Comparison of ENCODE assay signal across 19 mouse cellular contexts in the genomic region with DNA sequence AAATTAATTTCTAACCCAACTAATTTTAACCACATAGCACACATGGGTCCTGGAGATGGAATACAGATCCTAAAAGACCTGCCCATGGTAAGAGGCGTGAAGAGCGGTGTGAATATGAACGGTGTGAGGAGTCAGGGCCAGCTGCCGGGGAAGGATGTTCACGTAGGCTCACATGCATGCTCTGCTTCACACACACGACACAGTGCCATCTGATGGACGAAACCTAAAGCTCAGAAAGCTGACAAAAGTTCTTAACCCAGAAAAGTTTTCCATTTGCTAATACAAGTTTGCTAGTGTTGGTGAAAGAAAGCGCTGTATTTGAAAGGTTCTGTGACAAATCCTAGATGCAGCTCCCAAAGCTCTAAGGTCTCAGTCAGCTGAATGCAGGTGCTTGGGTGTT. TPM values are rescaled to one million over a fixed set of nuclear protein-coding genes. Genes with fewer than 3 reads are reported as not detected.
DNase-seq lines count a peak whose midpoint lies in the region; ATAC-seq and TF ChIP-seq lines count a peak whose summit lies in the region.
"Had no signal": no experiment of that assay in that cellular context is flagged by ENCODE, and none has a peak within 500 bp of the region (broad histone marks: within the 10 kb centered on the region; RNA-seq: fewer than 3 reads in every experiment).

No protein-coding gene starts in this region.

- no peak overlapping the region for H3K27ac ChIP-seq in embryonic facial prominence, embryonic 14.5 days (replicated peaks; ENCODE audit: low read depth, low read length)
- no peak overlapping the region for H3K27ac ChIP-seq in embryonic facial prominence, embryonic 10.5 days (replicated peaks)
- no peak overlapping the region for H3K27ac ChIP-seq in intestine, postnatal 0 days (ENCODE audit: low read depth, low read length)
- H3K27ac ChIP-seq in intestine, embryonic 16.5 days (ENCODE audit: low read length) = no peak overlapping the region
- H3K27ac ChIP-seq in midbrain, postnatal 0 days (ENCODE audit: low read depth, low read length) = no peak overlapping the region
- no peak overlapping the region for H3K27ac ChIP-seq in midbrain, embryonic 11.5 days (ENCODE audit: low read depth, low read length)
- H3K27ac ChIP-seq: limb, embryonic 12.5 days; neural tube, embryonic 13.5 days had no signal

- H3K4me1 ChIP-seq in embryonic facial prominence, embryonic 14.5 days (ENCODE audit: control insufficient read depth, insufficient read depth, low read length) = no peaks in the 10 kb centered on the region
- peaks cover 12% of the 10 kb centered on the region; the same call in 1 of the 2 replicates for H3K4me1 ChIP-seq in embryonic facial prominence, embryonic 10.5 days
- H3K4me1 ChIP-seq in intestine, postnatal 0 days (replicated peaks; ENCODE audit: control insufficient read depth, insufficient read depth, low read length) = no peaks in the 10 kb centered on the region
- no peaks in the 10 kb centered on the region for H3K4me1 ChIP-seq in intestine, embryonic 16.5 days (ENCODE audit: control insufficient read depth, insufficient read depth, low read length)
- H3K4me1 ChIP-seq in midbrain, postnatal 0 days (ENCODE audit: insufficient read depth, low read length) = no peaks in the 10 kb centered on the region
- no peaks in the 10 kb centered on the region for H3K4me1 ChIP-seq in midbrain, embryonic 11.5 days (ENCODE audit: control insufficient read depth, insufficient read depth, low read length)
- H3K4me1 ChIP-seq: neural tube, embryonic 13.5 days had no signal

- no peaks in the 10 kb centered on the region for H3K9me3 ChIP-seq in embryonic facial prominence, embryonic 14.5 days (ENCODE audit: control insufficient read depth, low read length)
- no peaks in the 10 kb centered on the region for H3K9me3 ChIP-seq in embryonic facial prominence, embryonic 10.5 days
- H3K9me3 ChIP-seq in intestine, postnatal 0 days (ENCODE audit: control insufficient read depth) = no peaks in the 10 kb centered on the region
- H3K9me3 ChIP-seq in intestine, embryonic 16.5 days (ENCODE audit: control insufficient read depth, low read length) = no peaks in the 10 kb centered on the region
- H3K9me3 ChIP-seq in midbrain, postnatal 0 days (ENCODE audit: low read length) = no peaks in the 10 kb centered on the region
- H3K9me3 ChIP-seq in midbrain, embryonic 11.5 days (ENCODE audit: control insufficient read depth, low read length) = no peaks in the 10 kb centered on the region
- H3K9me3 ChIP-seq: heart, embryonic 12.5 days; limb, embryonic 12.5 days; neural tube, embryonic 13.5 days had no signal

- no peak for ATAC-seq in embryonic facial prominence, embryonic 14.5 days (ENCODE audit: low read depth)
- no peak for ATAC-seq in intestine, postnatal 0 days
- ATAC-seq in intestine, embryonic 16.5 days = no peak
- no peak for ATAC-seq in midbrain, postnatal 0 days (ENCODE audit: low FRiP score)
- ATAC-seq in midbrain, embryonic 11.5 days (ENCODE audit: low FRiP score) = no peak
- ATAC-seq: activated CD4-positive, CD25-positive, alpha-beta regulatory T cell, adult 4 months; forebrain, embryonic 16.5 days had no signal

- intact Hi-C loops in left cerebral cortex, postnatal 4 days (cut with DNase I) = no loop called here

- no peak overlapping the region for H3K4me3 ChIP-seq in embryonic facial prominence, embryonic 14.5 days (ENCODE audit: low read depth, low read length)
- no peak overlapping the region for H3K4me3 ChIP-seq in embryonic facial prominence, embryonic 10.5 days
- no peak overlapping the region for H3K4me3 ChIP-seq in intestine, postnatal 0 days (ENCODE audit: low read depth, low read length)
- no peak overlapping the region for H3K4me3 ChIP-seq in intestine, embryonic 16.5 days (ENCODE audit: low read length)
- H3K4me3 ChIP-seq in midbrain, postnatal 0 days (ENCODE audit: low read depth, low read length) = no peak overlapping the region
- H3K4me3 ChIP-seq in midbrain, embryonic 11.5 days (ENCODE audit: low read depth, low read length) = no peak overlapping the region
- H3K4me3 ChIP-seq: heart, embryonic 12.5 days; limb, embryonic 12.5 days; neural tube, embryonic 13.5 days had no signal

- TF ChIP-seq CTCF in intestine, postnatal 0 days (IDR thresholded peaks at IDR 0.05; ENCODE audit: low read depth) = peak; percentile 49
- TF ChIP-seq CTCF in midbrain, postnatal 0 days (IDR thresholded peaks at IDR 0.05) = peak; percentile 62

- peak; percentile 15 for DNase-seq in embryonic facial prominence, embryonic 14.5 days (ENCODE audit: low spot score)
- no peak for DNase-seq in embryonic facial prominence, embryonic 10.5 days (ENCODE audit: low spot score)
- DNase-seq in midbrain, postnatal 0 days (ENCODE audit: low spot score) = peak; percentile 55
- DNase-seq in midbrain, embryonic 11.5 days (ENCODE audit: low spot score, missing footprints) = no peak
- DNase-seq in MN1 (ENCODE audit: low spot score) = no peak
- DNase-seq in left cerebral cortex, postnatal 4 days = no peak
- DNase-seq: cerebellum, adult 11 months; gastrocnemius, postnatal 14 days; heart, postnatal 4 days; kidney, adult 11 months; kidney, postnatal 36 days; layer of hippocampus, postnatal 36 days had no signal

- 82% methylated on average over 8 of the region's 8 CpGs for WGBS in embryonic facial prominence, embryonic 14.5 days
- WGBS in embryonic facial prominence, embryonic 10.5 days = 88% methylated on average over 8 of the region's 8 CpGs
- 86% methylated on average over 8 of the region's 8 CpGs for WGBS in intestine, postnatal 0 days
- 84% methylated on average over 8 of the region's 8 CpGs for WGBS in intestine, embryonic 16.5 days
- WGBS in midbrain, postnatal 0 days = 73% methylated on average over 8 of the region's 8 CpGs
- WGBS in midbrain, embryonic 11.5 days = 89% methylated on average over 8 of the region's 8 CpGs

- H3K9ac ChIP-seq in embryonic facial prominence, embryonic 14.5 days (ENCODE audit: low read depth, low read length) = no peak overlapping the region
- no peak overlapping the region for H3K9ac ChIP-seq in intestine, postnatal 0 days (ENCODE audit: low read depth, low read length)
- no peak overlapping the region for H3K9ac ChIP-seq in intestine, embryonic 16.5 days (ENCODE audit: low read depth, low read length)
- H3K9ac ChIP-seq in midbrain, postnatal 0 days (replicated peaks; ENCODE audit: low read length, poor library complexity, severe bottlenecking) = no peak overlapping the region
- H3K9ac ChIP-seq in midbrain, embryonic 11.5 days (ENCODE audit: low read length) = no peak overlapping the region
- H3K9ac ChIP-seq: heart, embryonic 12.5 days; limb, embryonic 12.5 days; neural tube, embryonic 13.5 days had no signal

- H3K4me2 ChIP-seq in embryonic facial prominence, embryonic 14.5 days (ENCODE audit: low read depth, low read length) = no peak overlapping the region
- H3K4me2 ChIP-seq in intestine, postnatal 0 days (replicated peaks; ENCODE audit: low read depth) = no peak overlapping the region
- no peak overlapping the region for H3K4me2 ChIP-seq in intestine, embryonic 16.5 days (ENCODE audit: low read depth, low read length)
- H3K4me2 ChIP-seq in midbrain, postnatal 0 days (ENCODE audit: low read depth, low read length, poor library complexity, severe bottlenecking) = no peak overlapping the region
- no peak overlapping the region for H3K4me2 ChIP-seq in midbrain, embryonic 11.5 days
- H3K4me2 ChIP-seq: heart, embryonic 12.5 days; limb, embryonic 12.5 days; neural tube, embryonic 13.5 days had no signal

- H3K36me3 ChIP-seq in embryonic facial prominence, embryonic 14.5 days (ENCODE audit: control insufficient read depth, insufficient read depth, low read length) = peaks cover 71% of the 10 kb centered on the region
- H3K36me3 ChIP-seq in embryonic facial prominence, embryonic 10.5 days (replicated peaks) = peaks cover 38% of the 10 kb centered on the region
- H3K36me3 ChIP-seq in intestine, postnatal 0 days (ENCODE audit: control insufficient read depth, insufficient read depth) = peaks cover 37% of the 10 kb centered on the region
- no peaks in the 10 kb centered on the region for H3K36me3 ChIP-seq in intestine, embryonic 16.5 days (ENCODE audit: control insufficient read depth, insufficient read depth, low read length)
- peaks cover 42% of the 10 kb centered on the region for H3K36me3 ChIP-seq in midbrain, postnatal 0 days (ENCODE audit: insufficient read depth, low read length)
- peaks cover 5% of the 10 kb centered on the region; the same call in 1 of the 2 replicates for H3K36me3 ChIP-seq in midbrain, embryonic 11.5 days (ENCODE audit: control insufficient read depth, insufficient read depth, low read length)

- no peaks in the 10 kb centered on the region for H3K27me3 ChIP-seq in embryonic facial prominence, embryonic 14.5 days (replicated peaks; ENCODE audit: control insufficient read depth, insufficient read depth, low read length)
- H3K27me3 ChIP-seq in embryonic facial prominence, embryonic 10.5 days (replicated peaks; ENCODE audit: low read depth, poor library complexity, severe bottlenecking) = no peaks in the 10 kb centered on the region
- H3K27me3 ChIP-seq in intestine, postnatal 0 days (replicated peaks; ENCODE audit: control insufficient read depth, insufficient read depth, low read length) = no peaks in the 10 kb centered on the region
- no peaks in the 10 kb centered on the region for H3K27me3 ChIP-seq in intestine, embryonic 16.5 days (replicated peaks; ENCODE audit: control insufficient read depth, insufficient read depth, low read length)
- no peaks in the 10 kb centered on the region for H3K27me3 ChIP-seq in midbrain, postnatal 0 days (ENCODE audit: insufficient read depth, low read length)
- H3K27me3 ChIP-seq in midbrain, embryonic 11.5 days (ENCODE audit: control insufficient read depth, insufficient read depth, low read length) = no peaks in the 10 kb centered on the region
- H3K27me3 ChIP-seq: heart, embryonic 12.5 days; limb, embryonic 12.5 days; neural tube, embryonic 13.5 days had no signal

RNA-seq across cellular contexts. Expression of a gene that starts 48.2 kb away (rescaled TPM):
- 15.8 and 24.7 TPM in 2 replicates for polyA plus RNA-seq in embryonic facial prominence, embryonic 14.5 days (2014; fragmentation: Nextera tagmentation; extraction: Ambion mirVana)
- 1.7 and 2.6 TPM in 2 replicates for polyA plus RNA-seq in embryonic facial prominence, embryonic 10.5 days (2016; fragmentation: Nextera tagmentation; extraction: Ambion mirVana)
- polyA plus RNA-seq in intestine, postnatal 0 days (2015; fragmentation: Nextera tagmentation; extraction: Ambion mirVana) = 28.6 and 29.7 TPM in 2 replicates
- polyA plus RNA-seq in intestine, embryonic 16.5 days (2015; fragmentation: Nextera tagmentation; extraction: Ambion mirVana) = 24.8 and 30.4 TPM in 2 replicates
- total RNA-seq in midbrain, postnatal 0 days (2014; rRNA removed) = 2.1 and 7.2 TPM in 2 replicates
- polyA plus RNA-seq in midbrain, postnatal 0 days (2015; fragmentation: Nextera tagmentation; extraction: Ambion mirVana) = 6.8 and 8.3 TPM in 2 replicates
- polyA plus RNA-seq in midbrain, embryonic 11.5 days (2014; fragmentation: Nextera tagmentation; extraction: Ambion mirVana) = 0.93 and 1.8 TPM in 2 replicates
- 1 to 10 TPM; 6.1 to 7.1 TPM for total RNA-seq in left cerebral cortex, postnatal 4 days (2021)

Comparison
In these comparisons a context has a peak if more than half of its experiments do, and no peak if none do; other contexts are left out.
1. DNase-seq: peak in embryonic facial prominence, embryonic 14.5 days (single experiment) and midbrain, postnatal 0 days (single experiment); none in embryonic facial prominence, embryonic 10.5 days (single experiment), midbrain, embryonic 11.5 days (single experiment), MN1 (single experiment) and left cerebral cortex, postnatal 4 days (single experiment).